Mouse (Mus musculus): Measurements from ENCODE around the gene Col25a1.

Gene Col25a1

GRCm38 (mm10) chr3:130581577-130581976 is 450.3 kb downstream of the Col25a1 start:
- DNase-seq, result no peak

- no peak for DNase-seq
Observed at GRCm38 (mm10) chr3:130582903-130583664, 451.8 kb downstream of the Col25a1 start.

- DNase-seq, result no peak
Observed at GRCm38 (mm10) chr3:130584007-130584406, 452.7 kb downstream of the Col25a1 start.

- DNase-seq, result no peak
Observed at GRCm38 (mm10) chr3:130595050-130595449, 463.7 kb downstream of the Col25a1 start.

GRCm38 (mm10) chr3:130601491-130601890 is 470.2 kb downstream of the Col25a1 start:
- no peak for DNase-seq

GRCm38 (mm10) chr3:130607924-130608323 is 476.6 kb downstream of the Col25a1 start:
- peak; percentile 11 for DNase-seq

- DNase-seq, result no peak
Observed at GRCm38 (mm10) chr3:130614444-130614843, 483.1 kb downstream of the Col25a1 start.

- DNase-seq, result no peak
Observed at GRCm38 (mm10) chr3:130615625-130616024, 484.3 kb downstream of the Col25a1 start.

- no peak for DNase-seq
Observed at GRCm38 (mm10) chr3:130617439-130617898, 486.2 kb downstream of the Col25a1 start, which contains the start of gene Etnppl. Gene Etnppl (plus strand): TSS chr3:130617448.

- DNase-seq, result no peak
Observed at GRCm38 (mm10) chr3:130620517-130621146, 489.3 kb downstream of the Col25a1 start.

- no peak for DNase-seq
Observed at GRCm38 (mm10) chr3:130628358-130628757, 497.1 kb downstream of the Col25a1 start.

- peak; percentile 9 for DNase-seq
Observed at GRCm38 (mm10) chr3:130633859-130634258, 502.6 kb downstream of the Col25a1 start.

GRCm38 (mm10) chr3:130646110-130646810 is 515.0 kb downstream of the Col25a1 start:
- DNase-seq, result no peak

All from layer of hippocampus, adult 9-11 months (tissue).